Mouse (Mus musculus): ENCODE data around the gene Abcc3.

GRCm38 (mm10) chr11:94363690-94364089 lies 29.1 kb downstream of the Abcc3 start:
- TF ChIP-seq CTCF (IDR thresholded peaks at IDR 0.05) = no peak
- no peak for TF ChIP-seq EP300 (IDR thresholded peaks at IDR 0.05)
